Mouse (Mus musculus): ENCODE data around the gene Gpr26. TPM values are rescaled to one million over a fixed set of nuclear protein-coding genes. Genes with fewer than 3 reads are reported as not detected.

Gene Gpr26
- 10 to 100 TPM; 54.8 to 55.8 TPM for total RNA-seq (2021)
- long read RNA-seq, experiment 1, full-length matches to known transcripts, result 10 of 19 reads
- long read RNA-seq, experiment 1, partial matches to known transcripts, result 0 of 19 reads
- long read RNA-seq, experiment 1, other reads (novel, unspliced or antisense), result 9 of 19 reads
- long read RNA-seq, experiment 2, full-length matches to known transcripts, result 8 of 27 reads
- long read RNA-seq, experiment 2, partial matches to known transcripts, result 0 of 27 reads
- long read RNA-seq, experiment 2, other reads (novel, unspliced or antisense), result 19 of 27 reads

GRCm38 (mm10) chr7:131966023-131966915, at the start of gene Gpr26:
TSS of gene Gpr26 (plus strand) at chr7:131966460.
- TF ChIP-seq CTCF (conservative IDR thresholded peaks at IDR 0.05), result peak; percentile 45
- peak; percentile 39 to 46 for DNase-seq (ENCODE audit: low spot score in 2 of 2)
- H3K27ac ChIP-seq, result peak within 1 kb of the TSS; percentile 96
- peak within 1 kb of the TSS; percentile 69 for H3K4me3 ChIP-seq

- Histone ChIP-seq H3K27ac (no peak overlapping the region), H3K4me3 (no peak overlapping the region)
- TF ChIP-seq CTCF (conservative IDR thresholded peaks at IDR 0.05), result no peak
- no peak for DNase-seq (ENCODE audit: low spot score in 2 of 2)
Observed at GRCm38 (mm10) chr7:131917384-131917783, 48.9 kb upstream of the Gpr26 start.

- Histone ChIP-seq H3K27ac (no peak overlapping the region), H3K4me3 (no peak overlapping the region)
- peak in 1 of 2 experiments; percentile 1 for DNase-seq (ENCODE audit: low spot score in 2 of 2)
- TF ChIP-seq CTCF (conservative IDR thresholded peaks at IDR 0.05), result no peak
Observed at GRCm38 (mm10) chr7:131927288-131928050, 38.8 kb upstream of the Gpr26 start.

- no peak for TF ChIP-seq CTCF (conservative IDR thresholded peaks at IDR 0.05)
- H3K4me3 ChIP-seq, result no peak overlapping the region
- H3K27ac ChIP-seq, result no peak overlapping the region
- DNase-seq (ENCODE audit: low spot score in 2 of 2), result no peak
Observed at GRCm38 (mm10) chr7:131937611-131938010, 28.6 kb upstream of the Gpr26 start.

- H3K4me3 ChIP-seq, result no peak overlapping the region
- no peak for TF ChIP-seq CTCF (conservative IDR thresholded peaks at IDR 0.05)
- no peak overlapping the region for H3K27ac ChIP-seq
- no peak for DNase-seq (ENCODE audit: low spot score in 2 of 2)
Observed at GRCm38 (mm10) chr7:131951131-131951530, 15.1 kb upstream of the Gpr26 start.

- no peak overlapping the region for H3K27ac ChIP-seq
- TF ChIP-seq CTCF (conservative IDR thresholded peaks at IDR 0.05), result no peak
- H3K4me3 ChIP-seq, result no peak overlapping the region
- no peak for DNase-seq (ENCODE audit: low spot score in 2 of 2)
Observed at GRCm38 (mm10) chr7:131953402-131953801, 12.9 kb upstream of the Gpr26 start.

GRCm38 (mm10) chr7:131958705-131959104, 7.6 kb upstream of the Gpr26 start:
- no peak for DNase-seq (ENCODE audit: low spot score in 2 of 2)
- no peak for TF ChIP-seq CTCF (conservative IDR thresholded peaks at IDR 0.05)
- no peak overlapping the region for H3K27ac ChIP-seq
- no peak overlapping the region for H3K4me3 ChIP-seq

GRCm38 (mm10) chr7:131960551-131960950, 5.7 kb upstream of the Gpr26 start:
- no peak for DNase-seq (ENCODE audit: low spot score in 2 of 2)
- Histone ChIP-seq H3K4me3 (no peak overlapping the region), H3K27ac (no peak overlapping the region)
- TF ChIP-seq CTCF (conservative IDR thresholded peaks at IDR 0.05), result no peak

GRCm38 (mm10) chr7:131966916-131967494, 745 bp downstream of the Gpr26 start:
- peak overlapping the region; percentile 69 for H3K4me3 ChIP-seq
- TF ChIP-seq CTCF (conservative IDR thresholded peaks at IDR 0.05), result peak; percentile 50
- peak in 1 of 2 experiments; percentile 13 for DNase-seq (ENCODE audit: low spot score in 2 of 2)
- H3K27ac ChIP-seq, result peak overlapping the region; percentile 96

GRCm38 (mm10) chr7:131970255-131970654, 4.0 kb downstream of the Gpr26 start:
- H3K4me3 ChIP-seq, result peak overlapping the region; percentile 41
- H3K27ac ChIP-seq, result peak overlapping the region; percentile 48; the same call in 1 of the 2 replicates
- no peak for TF ChIP-seq CTCF (conservative IDR thresholded peaks at IDR 0.05)
- peak in 1 of 2 experiments; percentile 45 for DNase-seq (ENCODE audit: low spot score in 2 of 2)

GRCm38 (mm10) chr7:131975867-131976266, 9.6 kb downstream of the Gpr26 start:
- no peak for TF ChIP-seq CTCF (conservative IDR thresholded peaks at IDR 0.05)
- DNase-seq (ENCODE audit: low spot score in 2 of 2), result no peak
- no peak overlapping the region for H3K27ac ChIP-seq
- H3K4me3 ChIP-seq, result no peak overlapping the region

GRCm38 (mm10) chr7:131978609-131979008, 12.3 kb downstream of the Gpr26 start:
- Histone ChIP-seq H3K4me3 (no peak overlapping the region), H3K27ac (peak overlapping the region; percentile 55; the same call in 1 of the 2 replicates)
- no peak for DNase-seq (ENCODE audit: low spot score in 2 of 2)
- no peak for TF ChIP-seq CTCF (conservative IDR thresholded peaks at IDR 0.05)
